Mouse (Mus musculus): ENCODE results near the gene Rxrg. TPM values are rescaled to one million over a fixed set of nuclear protein-coding genes. Genes with fewer than 3 reads are reported as not detected.

Rxrg gene
- polyA plus RNA-seq, 1 experiment from 2014 or later: 1.9 TPM

DNA sequence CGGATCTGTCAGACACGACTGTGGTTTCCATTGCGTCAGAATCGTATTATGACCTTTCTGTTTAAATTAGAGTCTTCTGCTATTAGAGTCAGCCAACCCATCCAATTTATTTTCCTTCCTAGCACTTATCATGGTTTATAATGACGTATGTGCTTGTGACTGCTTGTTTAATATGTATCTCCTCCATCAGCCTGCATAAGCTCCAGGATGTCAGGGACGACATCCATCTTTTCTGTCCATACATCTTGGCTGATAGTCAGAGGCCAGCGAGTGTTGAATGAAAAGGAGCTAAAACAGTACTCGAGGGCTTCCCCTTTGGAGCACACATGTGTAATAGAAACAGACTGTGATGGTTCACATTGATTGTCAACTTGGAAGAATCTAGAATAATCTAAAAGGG lies 6.0 kb upstream of the Rxrg start:
- Histone ChIP-seq H3K36me3 (ENCODE audit: insufficient read depth, low read length) (no peaks in the 10 kb centered on the region), H3K9ac (replicated peaks; ENCODE audit: low read length) (no peak overlapping the region), H3K4me1 (ENCODE audit: insufficient read depth, low read length) (no peaks in the 10 kb centered on the region), H3K27ac (ENCODE audit: low read length) (no peak overlapping the region), H3K4me2 (replicated peaks; ENCODE audit: low read depth, low read length) (no peak overlapping the region), H3K9me3 (ENCODE audit: low read length) (no peaks in the 10 kb centered on the region), H3K27me3 (ENCODE audit: insufficient read depth, low read length) (peaks cover 3% of the 10 kb centered on the region; the same call in 1 of the 2 replicates), H3K4me3 (ENCODE audit: low read length) (no peak overlapping the region)
- WGBS: 67% methylated on average over 8 of the region's 8 CpGs
- ATAC-seq (ENCODE audit: low FRiP score, low TSS enrichment): no peak

DNA sequence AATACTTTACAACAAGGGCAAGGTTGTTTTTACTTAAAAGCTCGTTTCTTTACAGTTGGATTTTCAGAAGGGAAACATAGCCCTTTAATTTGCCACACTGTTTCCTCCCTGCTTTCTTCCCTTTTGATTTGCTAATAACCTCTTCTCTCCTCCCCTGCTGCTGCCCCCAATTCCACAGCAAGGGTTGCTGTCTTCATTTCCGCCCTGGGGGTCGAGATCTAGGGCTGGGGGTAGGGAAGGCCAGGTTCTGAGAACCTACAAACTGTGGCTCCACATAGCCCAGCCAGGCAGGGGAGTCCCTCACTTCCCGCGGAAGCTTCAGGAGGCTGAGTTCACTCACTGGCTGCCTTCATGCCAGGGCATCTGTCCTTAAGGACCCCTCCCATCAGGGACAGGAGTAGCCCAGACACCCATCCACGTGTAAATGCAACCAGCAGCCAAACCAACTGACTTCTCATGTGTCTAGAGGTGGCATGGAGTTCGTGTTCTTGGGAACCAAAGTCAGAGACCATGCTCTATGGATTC lies 1.1 kb downstream of the Rxrg start:
- Histone ChIP-seq H3K9me3 (ENCODE audit: low read length) (no peaks in the 10 kb centered on the region), H3K27ac (ENCODE audit: low read length) (no peak overlapping the region), H3K36me3 (ENCODE audit: insufficient read depth, low read length) (no peaks in the 10 kb centered on the region), H3K9ac (replicated peaks; ENCODE audit: low read length) (no peak overlapping the region), H3K4me1 (ENCODE audit: insufficient read depth, low read length) (peaks cover 16% of the 10 kb centered on the region), H3K4me2 (replicated peaks; ENCODE audit: low read depth, low read length) (peak overlapping the region; percentile 84), H3K27me3 (ENCODE audit: insufficient read depth, low read length) (peaks cover 11% of the 10 kb centered on the region), H3K4me3 (ENCODE audit: low read length) (no peak overlapping the region; the same call in 1 of the 2 replicates)
- ATAC-seq (ENCODE audit: low FRiP score, low TSS enrichment): no peak
- WGBS: 17% methylated on average over 7 of the region's 7 CpGs

DNA sequence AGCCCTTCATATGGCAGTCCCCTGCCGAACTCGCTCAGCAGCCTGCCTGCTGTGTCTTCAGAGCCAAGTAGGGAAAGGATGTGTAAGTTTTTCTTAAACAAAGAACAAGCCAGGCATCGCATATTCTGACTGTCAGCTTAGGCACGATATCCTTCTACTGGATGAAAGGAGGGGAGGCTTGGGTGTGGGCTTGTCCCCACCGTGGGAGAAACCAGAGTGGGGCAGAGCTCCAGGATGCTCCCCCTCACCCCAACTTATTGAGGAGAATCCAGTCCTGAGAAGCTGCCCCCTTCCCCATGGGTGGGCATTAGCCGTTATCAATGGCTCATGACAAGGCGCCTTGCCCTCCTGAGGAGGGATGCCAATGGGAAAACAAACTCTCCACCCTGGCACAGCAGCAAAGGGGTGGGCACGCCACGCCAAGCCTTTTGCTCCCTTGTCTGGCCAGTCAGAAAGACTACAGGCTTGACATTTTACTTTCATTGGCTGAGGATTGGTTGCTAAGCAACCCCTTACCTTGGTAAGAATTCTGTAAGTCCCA lies 10.1 kb downstream of the Rxrg start:
- Histone ChIP-seq H3K36me3 (ENCODE audit: insufficient read depth, low read length) (no peaks in the 10 kb centered on the region), H3K27ac (ENCODE audit: low read length) (no peak overlapping the region), H3K9me3 (ENCODE audit: low read length) (no peaks in the 10 kb centered on the region), H3K4me1 (ENCODE audit: insufficient read depth, low read length) (no peaks in the 10 kb centered on the region), H3K27me3 (ENCODE audit: insufficient read depth, low read length) (no peaks in the 10 kb centered on the region), H3K9ac (replicated peaks; ENCODE audit: low read length) (no peak overlapping the region), H3K4me3 (ENCODE audit: low read length) (no peak overlapping the region), H3K4me2 (replicated peaks; ENCODE audit: low read depth, low read length) (no peak overlapping the region)
- 59% methylated on average over 9 of the region's 9 CpGs for WGBS
- ATAC-seq (ENCODE audit: low FRiP score, low TSS enrichment): no peak

DNA sequence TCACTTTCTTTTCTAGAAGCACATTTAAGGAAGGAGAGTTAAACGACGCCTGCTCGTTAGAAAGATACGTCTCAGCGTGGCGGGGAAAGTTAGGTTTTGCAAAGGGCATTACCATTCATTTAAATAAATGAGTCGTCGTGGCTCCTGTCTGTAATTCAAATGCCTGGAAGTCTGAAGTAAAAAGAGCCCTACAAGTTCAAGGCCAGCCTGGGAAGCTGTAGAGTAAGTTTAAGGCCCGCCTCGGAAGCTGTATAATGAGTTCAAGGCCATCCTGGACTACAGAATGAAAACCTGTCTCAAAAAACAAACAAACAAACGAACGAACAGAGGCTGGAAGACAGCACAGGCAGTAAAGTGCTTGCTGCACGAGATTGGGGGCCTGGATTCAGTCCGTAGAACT lies 18.9 kb downstream of the Rxrg start:
- no peak overlapping the region for H3K4me2 ChIP-seq (replicated peaks; ENCODE audit: low read depth, low read length)
- H3K9ac ChIP-seq (replicated peaks; ENCODE audit: low read length): no peak overlapping the region
- ATAC-seq (ENCODE audit: low FRiP score, low TSS enrichment): no peak
- H3K9me3 ChIP-seq (ENCODE audit: low read length): no peaks in the 10 kb centered on the region
- 86% methylated on average over 14 of the region's 14 CpGs for whole genome bisulfite sequencing
- H3K4me3 ChIP-seq (ENCODE audit: low read length): no peak overlapping the region
- no peaks in the 10 kb centered on the region for H3K27me3 ChIP-seq (ENCODE audit: insufficient read depth, low read length)
- H3K36me3 ChIP-seq (ENCODE audit: insufficient read depth, low read length): no peaks in the 10 kb centered on the region
- H3K27ac ChIP-seq (ENCODE audit: low read length): no peak overlapping the region
- no peaks in the 10 kb centered on the region for H3K4me1 ChIP-seq (ENCODE audit: insufficient read depth, low read length)

DNA sequence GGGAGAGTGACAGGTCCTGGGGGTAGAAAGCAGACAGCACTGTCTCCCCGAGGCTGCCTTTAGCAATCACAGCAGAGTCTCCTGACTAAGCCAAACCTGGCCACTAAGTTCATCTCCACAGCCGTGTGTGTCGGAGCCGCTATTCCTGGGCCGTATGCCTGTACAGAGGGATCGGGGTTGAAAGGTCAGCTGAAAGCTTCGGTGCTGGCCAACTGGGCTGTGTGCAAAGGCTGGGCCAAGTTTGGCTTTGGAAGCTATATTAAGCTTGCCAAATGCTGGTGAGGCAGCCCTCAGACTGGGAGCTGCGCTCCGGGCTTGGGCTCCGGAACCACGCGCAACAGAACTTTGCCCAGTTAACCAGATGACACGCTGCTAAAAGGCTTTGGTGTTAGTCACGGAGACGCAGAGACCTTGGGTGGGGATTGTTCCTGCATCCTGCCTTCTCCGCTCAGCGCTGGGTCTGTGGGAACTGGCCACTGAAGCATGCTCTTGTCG lies 19.9 kb downstream of the Rxrg start:
- Histone ChIP-seq H3K27ac (ENCODE audit: low read length) (no peak overlapping the region), H3K4me1 (ENCODE audit: insufficient read depth, low read length) (no peaks in the 10 kb centered on the region), H3K36me3 (ENCODE audit: insufficient read depth, low read length) (no peaks in the 10 kb centered on the region), H3K4me2 (replicated peaks; ENCODE audit: low read depth, low read length) (no peak overlapping the region), H3K4me3 (ENCODE audit: low read length) (no peak overlapping the region), H3K9ac (replicated peaks; ENCODE audit: low read length) (no peak overlapping the region), H3K9me3 (ENCODE audit: low read length) (no peaks in the 10 kb centered on the region), H3K27me3 (ENCODE audit: insufficient read depth, low read length) (no peaks in the 10 kb centered on the region)
- ATAC-seq (ENCODE audit: low FRiP score, low TSS enrichment): 0 out of 2 replicates have a peak, but pooled peaks have one; percentile 39
- WGBS: 66% methylated on average over 18 of the region's 18 CpGs

DNA sequence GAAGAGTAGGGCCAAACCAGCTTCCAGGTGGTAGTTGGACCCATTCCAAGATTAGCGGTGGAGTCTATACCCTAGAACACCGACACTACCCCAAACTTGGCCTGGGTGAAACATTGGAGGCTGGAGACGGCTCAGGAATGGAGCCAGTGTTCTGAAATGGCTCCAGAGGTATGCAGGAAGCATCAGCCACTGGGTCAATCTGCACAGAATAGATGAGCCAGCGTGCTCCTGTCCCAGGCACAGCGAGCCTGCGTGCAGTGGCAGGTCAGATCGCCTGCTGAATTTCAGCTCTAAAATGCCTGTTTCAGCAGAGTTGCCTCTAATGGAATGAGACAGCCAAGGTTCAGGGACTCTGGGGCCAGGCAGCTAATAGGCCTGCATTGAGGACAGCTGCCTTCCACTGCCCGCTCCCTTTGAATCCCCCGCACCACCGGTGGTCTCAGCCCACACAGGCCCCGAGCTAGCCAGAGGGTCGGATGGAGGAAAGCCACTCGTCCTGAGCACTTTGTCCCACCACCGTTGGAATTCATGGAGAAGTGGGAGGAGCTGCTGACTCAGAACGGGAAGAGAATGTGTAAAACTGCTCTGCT lies 22.1 kb downstream of the Rxrg start:
- ATAC-seq (ENCODE audit: low FRiP score, low TSS enrichment): no peak
- whole genome bisulfite sequencing: 63% methylated on average over 15 of the region's 15 CpGs
- H3K36me3 ChIP-seq (ENCODE audit: insufficient read depth, low read length): no peaks in the 10 kb centered on the region

DNA sequence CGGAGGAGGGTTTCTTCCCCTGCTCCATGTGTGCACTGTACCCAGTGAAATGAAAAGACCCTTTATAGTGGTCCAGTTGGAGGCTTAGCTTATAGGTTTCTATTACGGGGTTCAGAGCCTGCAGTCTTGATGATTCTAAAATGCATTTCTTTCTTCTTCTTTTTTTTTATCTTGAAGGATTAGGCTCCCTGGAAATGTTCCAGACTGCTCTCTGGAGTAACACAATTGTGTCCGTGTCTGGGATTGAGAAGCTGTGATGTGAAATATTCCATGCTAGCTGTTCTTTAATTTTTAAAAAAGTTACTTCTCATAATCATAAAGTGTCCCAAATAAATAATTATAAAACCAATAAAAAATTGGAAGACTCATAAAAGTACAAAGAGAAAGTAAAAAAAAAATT lies 26.9 kb downstream of the Rxrg start:
- no peak overlapping the region for H3K9ac ChIP-seq (replicated peaks; ENCODE audit: low read length)
- H3K27ac ChIP-seq (ENCODE audit: low read length): no peak overlapping the region
- H3K4me1 ChIP-seq (ENCODE audit: insufficient read depth, low read length): no peaks in the 10 kb centered on the region
- no peak overlapping the region for H3K4me3 ChIP-seq (ENCODE audit: low read length)
- no peaks in the 10 kb centered on the region for H3K9me3 ChIP-seq (ENCODE audit: low read length)
- no peaks in the 10 kb centered on the region for H3K36me3 ChIP-seq (ENCODE audit: insufficient read depth, low read length)
- ATAC-seq (ENCODE audit: low FRiP score, low TSS enrichment): no peak
- H3K27me3 ChIP-seq (ENCODE audit: insufficient read depth, low read length): no peaks in the 10 kb centered on the region; the same call in 1 of the 2 replicates
- no peak overlapping the region for H3K4me2 ChIP-seq (replicated peaks; ENCODE audit: low read depth, low read length)
- WGBS: 76% methylated on average over 3 of the region's 3 CpGs

More for the DNA sequence above, 22.1 kb downstream of the Rxrg start:
- no peak overlapping the region for H3K27ac ChIP-seq (ENCODE audit: low read length)
- no peak overlapping the region for H3K9ac ChIP-seq (replicated peaks; ENCODE audit: low read length)
- no peaks in the 10 kb centered on the region for H3K4me1 ChIP-seq (ENCODE audit: insufficient read depth, low read length)
- H3K27me3 ChIP-seq (ENCODE audit: insufficient read depth, low read length): no peaks in the 10 kb centered on the region; the same call in 1 of the 2 replicates
- H3K4me3 ChIP-seq (ENCODE audit: low read length): no peak overlapping the region
- H3K9me3 ChIP-seq (ENCODE audit: low read length): no peaks in the 10 kb centered on the region
- no peak overlapping the region for H3K4me2 ChIP-seq (replicated peaks; ENCODE audit: low read depth, low read length)

DNA sequence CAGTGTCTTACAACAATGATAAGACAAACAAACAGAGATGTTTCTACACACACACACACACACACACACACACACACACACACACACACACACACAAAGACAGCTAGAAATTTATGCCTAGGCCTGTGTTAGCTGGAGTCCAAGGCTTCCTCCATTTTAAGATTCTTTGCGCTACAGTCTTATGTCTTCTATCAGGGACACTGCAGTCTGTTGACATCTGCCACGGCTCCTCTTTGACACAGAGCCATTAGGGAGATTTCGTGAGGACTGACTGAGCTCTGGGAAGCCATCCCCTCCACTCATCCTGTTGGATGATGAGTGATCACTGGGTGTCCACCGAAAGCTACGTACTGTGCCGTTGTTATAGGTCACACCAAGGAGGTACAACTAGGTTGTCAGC lies 33.6 kb downstream of the Rxrg start:
- no peaks in the 10 kb centered on the region for H3K27me3 ChIP-seq (ENCODE audit: insufficient read depth, low read length)
- no peaks in the 10 kb centered on the region for H3K9me3 ChIP-seq (ENCODE audit: low read length)
- no peak overlapping the region for H3K4me2 ChIP-seq (replicated peaks; ENCODE audit: low read depth, low read length)
- H3K4me3 ChIP-seq (ENCODE audit: low read length): no peak overlapping the region
- H3K27ac ChIP-seq (ENCODE audit: low read length): no peak overlapping the region
- WGBS: 88% methylated on average over 6 of the region's 6 CpGs
- H3K9ac ChIP-seq (replicated peaks; ENCODE audit: low read length): no peak overlapping the region
- H3K4me1 ChIP-seq (ENCODE audit: insufficient read depth, low read length): no peaks in the 10 kb centered on the region
- no peaks in the 10 kb centered on the region for H3K36me3 ChIP-seq (ENCODE audit: insufficient read depth, low read length)
- ATAC-seq (ENCODE audit: low FRiP score, low TSS enrichment): no peak

DNA sequence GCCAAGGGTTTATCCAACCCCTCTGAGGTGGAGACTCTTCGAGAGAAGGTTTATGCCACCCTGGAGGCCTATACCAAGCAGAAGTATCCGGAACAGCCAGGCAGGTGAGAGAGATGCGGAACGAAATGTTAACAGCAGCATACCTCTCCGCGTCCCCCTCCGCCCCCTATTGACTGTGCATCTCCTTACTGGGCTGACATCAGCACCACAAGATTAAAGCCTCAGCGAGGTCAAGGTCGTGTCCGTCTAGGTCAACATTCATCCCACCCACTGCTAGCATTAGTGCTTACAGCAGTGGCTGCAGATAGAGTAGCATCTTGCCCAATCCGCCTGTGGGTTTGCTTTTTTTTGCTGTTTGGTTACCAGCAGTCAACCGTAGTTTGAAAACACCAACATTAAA lies 37.5 kb downstream of the Rxrg start:
- H3K4me3 ChIP-seq (ENCODE audit: low read length): no peak overlapping the region
- WGBS: 53% methylated on average over 12 of the region's 12 CpGs
- H3K9me3 ChIP-seq (ENCODE audit: low read length): no peaks in the 10 kb centered on the region
- no peak overlapping the region for H3K27ac ChIP-seq (ENCODE audit: low read length)
- ATAC-seq (ENCODE audit: low FRiP score, low TSS enrichment): no peak
- no peak overlapping the region for H3K9ac ChIP-seq (replicated peaks; ENCODE audit: low read length)
- no peaks in the 10 kb centered on the region for H3K4me1 ChIP-seq (ENCODE audit: insufficient read depth, low read length)
- H3K36me3 ChIP-seq (ENCODE audit: insufficient read depth, low read length): no peaks in the 10 kb centered on the region
- no peak overlapping the region for H3K4me2 ChIP-seq (replicated peaks; ENCODE audit: low read depth, low read length)
- no peaks in the 10 kb centered on the region for H3K27me3 ChIP-seq (ENCODE audit: insufficient read depth, low read length)

DNA sequence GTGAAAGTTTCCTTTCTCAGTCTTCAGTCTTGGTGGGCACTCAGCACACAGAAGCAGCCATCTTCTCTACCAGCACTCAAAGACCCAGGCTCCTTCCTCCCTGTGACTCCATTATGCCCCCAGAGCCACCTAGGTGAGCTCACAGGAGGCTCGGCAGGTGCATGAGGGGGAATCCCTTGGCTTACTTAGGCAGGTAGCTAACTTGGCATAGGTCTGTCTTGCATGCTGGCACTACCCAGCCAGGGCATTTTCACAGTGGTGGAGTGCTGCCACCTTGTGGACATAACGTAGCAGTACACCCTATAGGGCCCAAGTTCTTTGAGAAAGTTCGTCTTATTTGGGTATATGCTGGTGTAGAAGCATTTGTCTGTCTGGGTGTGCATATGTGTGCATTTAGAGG lies 38.8 kb downstream of the Rxrg start:
- no peak overlapping the region for H3K9ac ChIP-seq (replicated peaks; ENCODE audit: low read length)
- 19% methylated on average over 3 of the region's 3 CpGs for WGBS
- H3K27ac ChIP-seq (ENCODE audit: low read length): no peak overlapping the region
- H3K36me3 ChIP-seq (ENCODE audit: insufficient read depth, low read length): no peaks in the 10 kb centered on the region
- ATAC-seq (ENCODE audit: low FRiP score, low TSS enrichment): no peak; the same call in 1 of the 2 replicates
- no peaks in the 10 kb centered on the region for H3K27me3 ChIP-seq (ENCODE audit: insufficient read depth, low read length)
- no peak overlapping the region for H3K4me2 ChIP-seq (replicated peaks; ENCODE audit: low read depth, low read length)
- H3K9me3 ChIP-seq (ENCODE audit: low read length): no peaks in the 10 kb centered on the region
- H3K4me1 ChIP-seq (ENCODE audit: insufficient read depth, low read length): no peaks in the 10 kb centered on the region
- H3K4me3 ChIP-seq (ENCODE audit: low read length): no peak overlapping the region
